Mouse (Mus musculus): Measurements from ENCODE around the gene Zfp536.

DNA sequence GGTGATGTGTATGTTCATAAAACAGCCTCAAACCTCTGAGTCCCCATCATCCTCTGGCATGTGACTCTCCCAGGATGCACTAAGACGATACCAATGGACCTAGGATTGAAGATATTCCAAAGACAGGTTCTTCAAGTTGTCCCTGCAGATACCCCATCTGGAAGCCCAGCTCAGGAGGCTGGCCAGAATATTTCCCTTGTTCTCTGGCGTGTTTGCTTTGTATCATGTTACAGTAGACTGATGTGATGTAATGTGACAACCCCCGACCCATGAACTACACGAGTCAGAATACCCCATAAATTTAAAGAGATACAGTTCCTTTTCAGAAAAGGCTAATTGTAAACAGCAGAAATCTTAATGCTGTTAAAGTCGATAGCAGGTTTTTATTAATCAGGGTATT lies 192.9 kb downstream of the Zfp536 start:
- no peak for TF ChIP-seq POLR2A (IDR thresholded peaks at IDR 0.05; ENCODE audit: insufficient read depth, low read depth, low read length)
- no peak for TF ChIP-seq CTCF (IDR thresholded peaks at IDR 0.05)
- TF ChIP-seq EP300 (IDR thresholded peaks at IDR 0.05; ENCODE audit: insufficient read depth, low read depth, low read length) = no peak

All from heart, adult 2 months (tissue).